Mouse (Mus musculus): ENCODE measurements around the gene Chfr.

GRCm38 (mm10) chr5:110139325-110139724 lies 3.7 kb downstream of the Chfr start:
- no peak for TF ChIP-seq CTCF (conservative IDR thresholded peaks at IDR 0.05; ENCODE audit: low read length)
- TF ChIP-seq NANOG (IDR thresholded peaks at IDR 0.05; ENCODE audit: borderline replicate concordance, low read length): no peak
- TF ChIP-seq POU5F1 (IDR thresholded peaks at IDR 0.05; ENCODE audit: borderline replicate concordance, low read length): no peak
